Mouse (Mus musculus): Measurements from ENCODE around the gene Gm14085.

GRCm38 (mm10) chr2:122441000-122441933, 43.5 kb upstream of the Gm14085 start:
- TF ChIP-seq CTCF (IDR thresholded peaks at IDR 0.05; ENCODE audit: low read depth, low read length), result no peak
- no peak for TF ChIP-seq POLR2AphosphoS5 (IDR thresholded peaks at IDR 0.05; ENCODE audit: insufficient replicate concordance, low read depth, low read length)
- no peak for TF ChIP-seq TAL1 (conservative IDR thresholded peaks at IDR 0.05; ENCODE audit: low read depth, low read length)

Data from G1E (cell line).